Mouse (Mus musculus): ENCODE data around the gene Cacnb1.

The Cacnb1 gene

GRCm38 (mm10) chr11:97959300-97959680 lies 63.5 kb downstream of the Cacnb1 start:
- CTCF ChIA-PET, result no interaction called here

GRCm38 (mm10) chr11:97958641-97959299 lies 64.1 kb downstream of the Cacnb1 start:
- CTCF ChIA-PET, result no interaction called here

- CTCF ChIA-PET, result interaction anchor here (0.5 to 1.4 kb wide), 2 partner anchors 46 to 49 kb away, joined by 4 to 10 read pairs; no protein-coding TSS in a partner anchor
Measured at GRCm38 (mm10) chr11:97956905-97957560, 65.8 kb downstream of the Cacnb1 start.

GRCm38 (mm10) chr11:97955915-97956314 lies 66.9 kb downstream of the Cacnb1 start:
- CTCF ChIA-PET, result no interaction called here

GRCm38 (mm10) chr11:97955146-97955902 lies 67.5 kb downstream of the Cacnb1 start:
- CTCF ChIA-PET, result no interaction called here

GRCm38 (mm10) chr11:97954469-97955141 lies 68.2 kb downstream of the Cacnb1 start:
- CTCF ChIA-PET, result no interaction called here

GRCm38 (mm10) chr11:97953939-97954275 lies 68.9 kb downstream of the Cacnb1 start:
- CTCF ChIA-PET, result no interaction called here

GRCm38 (mm10) chr11:97953179-97953938 lies 69.5 kb downstream of the Cacnb1 start:
- CTCF ChIA-PET, result no interaction called here

- CTCF ChIA-PET, result no interaction called here
Measured at GRCm38 (mm10) chr11:97952367-97953006, 70.3 kb downstream of the Cacnb1 start.
